Mouse (Mus musculus): ENCODE data around the gene Fam135a.

Gene Fam135a

GRCm38 (mm10) chr1:24068830-24069229, 31.3 kb downstream of the Fam135a start:
- no peak for DNase-seq (ENCODE audit: low read depth, low spot score)

GRCm38 (mm10) chr1:24066706-24067105, 33.4 kb downstream of the Fam135a start:
- no peak for DNase-seq (ENCODE audit: low read depth, low spot score)

- DNase-seq (ENCODE audit: low read depth, low spot score): no peak
Measured at GRCm38 (mm10) chr1:24055706-24056105, 44.4 kb downstream of the Fam135a start.

- DNase-seq (ENCODE audit: low read depth, low spot score): no peak
Measured at GRCm38 (mm10) chr1:24046730-24047510, 53.2 kb downstream of the Fam135a start.

GRCm38 (mm10) chr1:24045627-24046026, 54.5 kb downstream of the Fam135a start:
- DNase-seq (ENCODE audit: low read depth, low spot score): no peak

GRCm38 (mm10) chr1:24043007-24043406, 57.1 kb downstream of the Fam135a start:
- DNase-seq (ENCODE audit: low read depth, low spot score): peak; percentile 61

GRCm38 (mm10) chr1:24033759-24034423, 66.2 kb downstream of the Fam135a start:
- DNase-seq (ENCODE audit: low read depth, low spot score): no peak

- DNase-seq (ENCODE audit: low read depth, low spot score): no peak
Measured at GRCm38 (mm10) chr1:24010821-24011220, 89.3 kb downstream of the Fam135a start.

GRCm38 (mm10) chr1:24010016-24010415, 90.1 kb downstream of the Fam135a start:
- no peak for DNase-seq (ENCODE audit: low read depth, low spot score)

- no peak for DNase-seq (ENCODE audit: low read depth, low spot score)
Measured at GRCm38 (mm10) chr1:24007621-24008020, 92.5 kb downstream of the Fam135a start.

- peak; percentile 93 for DNase-seq (ENCODE audit: low read depth, low spot score)
Measured at GRCm38 (mm10) chr1:24005070-24005804, 94.9 kb downstream of the Fam135a start, which contains the start of gene Sdhaf4. Gene Sdhaf4 (minus strand): TSS chr1:24005656.

- no peak for DNase-seq (ENCODE audit: low read depth, low spot score)
Measured at GRCm38 (mm10) chr1:23999318-23999717, 100.8 kb downstream of the Fam135a start.

GRCm38 (mm10) chr1:23998866-23999265, 101.3 kb downstream of the Fam135a start:
- no peak for DNase-seq (ENCODE audit: low read depth, low spot score)

GRCm38 (mm10) chr1:23998120-23998810, 101.9 kb downstream of the Fam135a start:
- no peak for DNase-seq (ENCODE audit: low read depth, low spot score)

GRCm38 (mm10) chr1:23997493-23997892, 102.6 kb downstream of the Fam135a start:
- DNase-seq (ENCODE audit: low read depth, low spot score): no peak

- peak; percentile 39 for DNase-seq (ENCODE audit: low read depth, low spot score)
Measured at GRCm38 (mm10) chr1:23995420-23995819, 104.7 kb downstream of the Fam135a start.

- no peak for DNase-seq (ENCODE audit: low read depth, low spot score)
Measured at GRCm38 (mm10) chr1:23983118-23983517, 117.0 kb downstream of the Fam135a start.

GRCm38 (mm10) chr1:23978281-23978680, 121.9 kb downstream of the Fam135a start:
- no peak for DNase-seq (ENCODE audit: low read depth, low spot score)

- peak; percentile 54 for DNase-seq (ENCODE audit: low read depth, low spot score)
Measured at GRCm38 (mm10) chr1:23971159-23971558, 129.0 kb downstream of the Fam135a start.

GRCm38 (mm10) chr1:23968027-23968725, 132.0 kb downstream of the Fam135a start:
- DNase-seq (ENCODE audit: low read depth, low spot score): peak; percentile 64

GRCm38 (mm10) chr1:23966226-23966625, 133.9 kb downstream of the Fam135a start:
- no peak for DNase-seq (ENCODE audit: low read depth, low spot score)
